Mouse (Mus musculus): ENCODE results near the gene Gm21953.
"Not testable (repeated sequence)": the region's sequence is repeated elsewhere in the genome, so short reads cannot be mapped to it uniquely, and the experiment has no call there.

Gene Gm21953

DNA sequence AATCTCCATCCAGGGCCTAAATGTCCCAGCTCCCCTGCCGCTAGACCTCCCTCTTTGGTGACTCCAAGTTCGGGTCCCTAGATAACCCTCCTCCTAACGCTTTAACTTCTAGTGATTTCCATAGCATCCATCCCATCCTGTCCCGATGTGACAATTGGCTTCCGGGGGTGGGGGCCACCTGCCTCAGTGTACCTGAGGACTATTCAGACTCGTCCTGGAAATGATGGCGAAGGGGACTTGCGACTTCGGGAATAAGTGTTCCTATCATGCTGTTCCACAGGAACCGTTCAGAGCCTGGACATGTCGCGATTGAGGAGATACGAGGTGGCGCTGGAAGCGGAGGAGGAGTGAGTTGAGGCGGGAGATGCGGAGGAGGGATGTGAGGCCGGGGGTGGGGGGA, at the start of gene Gm21953:
Gene Gm21953, plus strand, starts transcription at position 301 of the 400 bp plus-strand sequence.
- not testable (repeated sequence) for DNase-seq

GRCm38 (mm10) chr4:42255467-42255866, 38.6 kb upstream of the Gm21953 start, which contains the start of gene Ccl21b:
Ccl21b (plus strand) TSS chr4:42255767.
- DNase-seq: not testable (repeated sequence)

- DNase-seq: not testable (repeated sequence)
Measured at GRCm38 (mm10) chr4:42318034-42318433, 24.0 kb downstream of the Gm21953 start, which contains the start of gene Fam205a3. Fam205a3 (plus strand) TSS chr4:42318334.
